Mouse (Mus musculus) embryonic stem cell, embryonic (primary cell): Measurements from ENCODE around the gene Lmbrd2.

ENCODE experiments used
- CTCF ChIA-PET, 4 experiments: fragments of 300-600 bp in 2 of 4; fragments of 350-600 bp in 2 of 4; sonication (Branson Sonifier 250); formaldehyde crosslinking; loops; one replicate each; lab custom pipeline; 2022; ENCODE audit warnings: inconsistent platforms in 2 of 4; lab: Charles Lee
- POLR2A ChIA-PET, 4 experiments: fragments of 300-600 bp in 2 of 4; fragments of 350-600 bp in 2 of 4; sonication (Branson Sonifier 250); formaldehyde crosslinking; loops; one replicate each; lab custom pipeline; 2022; ENCODE audit warnings: antibody characterized with exemption in 4 of 4, inconsistent platforms in 1 of 4; lab: Charles Lee

Lmbrd2 gene

DNA sequence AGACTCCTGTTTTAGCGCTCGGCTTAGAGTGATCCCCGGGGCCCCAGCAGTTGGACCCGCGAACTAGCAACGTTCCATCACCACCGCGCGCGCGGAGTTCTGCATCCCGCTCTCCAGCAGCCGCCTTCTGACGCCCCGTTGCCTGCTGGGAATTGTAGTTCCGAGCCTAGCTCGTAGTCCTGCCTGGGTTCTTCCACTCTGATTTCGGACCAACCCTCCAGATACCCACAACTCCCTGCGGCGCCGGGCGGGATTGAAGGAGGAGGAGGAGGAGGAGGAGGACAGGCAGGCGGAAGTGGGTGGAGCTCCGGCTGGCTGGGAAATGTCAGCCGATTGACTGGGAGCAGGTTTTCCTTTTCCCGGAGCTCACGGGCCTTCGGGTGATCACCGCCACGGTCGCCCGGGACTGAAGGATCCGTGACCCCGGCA, at the start of gene Lmbrd2:
TSS of gene Lmbrd2 (plus strand) at position 299 of the 429 bp plus-strand sequence.
- ChIA-PET POLR2A (interaction anchor here (0.6 to 3.3 kb wide), 60 partner anchors 8 to 1574 kb away, joined by 3 to 28 read pairs (median 4); partner anchors contain the start of genes Dnajc21 (in 1 of the 4), Nadk2 (in 1 of the 4), Rai14 (in 1 of the 4) and Skp2 (in 1 of the 4)), CTCF (interaction anchor here in 3 of 4 experiments (1.0 to 1.7 kb wide), 3 partner anchors 20 to 21 kb away, joined by 3 to 6 read pairs (median 4); no protein-coding TSS in a partner anchor)

DNA sequence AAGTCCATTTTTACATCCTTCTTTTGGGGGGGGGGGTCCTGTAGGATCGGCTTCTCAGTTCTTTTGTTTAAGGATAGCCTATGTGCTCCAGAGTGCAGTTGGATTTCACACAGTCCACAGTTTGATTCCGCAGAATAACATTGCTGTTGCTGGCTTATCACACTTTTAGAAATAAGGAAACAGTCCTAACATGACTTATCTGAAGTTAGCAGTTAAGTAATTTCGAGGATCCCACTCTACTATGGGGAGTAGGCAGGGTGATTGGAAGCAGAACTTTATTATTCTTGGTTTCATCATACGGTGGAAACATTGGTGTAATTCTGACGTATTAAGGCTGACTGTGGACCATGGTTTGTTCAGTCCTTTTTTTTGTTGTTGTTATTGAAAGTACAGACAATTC, 49.7 kb upstream of the Lmbrd2 start:
- ChIA-PET POLR2A (no interaction called here), CTCF (no interaction called here)

DNA sequence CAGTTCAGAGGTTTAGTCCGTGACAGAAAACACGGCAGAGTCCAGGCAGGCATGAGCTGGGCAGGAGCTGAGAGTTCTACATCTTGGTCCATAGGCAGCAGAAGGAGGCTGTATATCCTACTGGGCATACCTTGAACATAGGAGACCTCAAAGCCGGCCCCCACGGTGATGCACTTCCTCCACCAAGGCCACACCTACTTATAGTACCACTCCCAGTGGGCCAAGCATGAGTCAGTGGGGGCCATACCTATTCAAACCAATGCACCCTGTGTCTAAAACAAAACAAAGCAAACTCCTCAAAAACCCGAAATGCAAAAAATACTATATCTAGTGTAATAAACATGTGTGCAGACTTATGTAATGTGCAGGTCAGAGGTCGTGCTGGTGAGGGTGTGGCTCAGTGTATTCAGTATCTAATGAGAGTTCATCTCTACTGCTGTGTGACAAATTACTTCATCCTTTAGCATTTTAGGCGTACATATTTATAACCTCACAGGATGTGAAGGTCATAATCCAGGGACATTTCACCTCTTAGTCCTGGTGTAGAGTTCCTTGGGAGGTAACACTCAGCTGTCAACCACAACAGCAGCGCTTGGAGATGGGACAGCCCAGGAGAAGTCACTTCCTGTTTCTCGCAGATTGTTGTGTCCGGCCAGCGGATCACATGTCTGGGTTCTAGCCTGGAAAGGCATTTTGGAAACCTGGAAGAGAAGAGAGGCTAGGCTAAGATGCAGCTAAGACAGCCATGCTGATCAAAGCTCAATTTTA, 46.6 kb upstream of the Lmbrd2 start:
- CTCF ChIA-PET, result interaction anchor here in 1 of 4 experiments (0.6 to 0.8 kb wide), 2 partner anchors 23 to 26 kb away, joined by 3 to 8 read pairs; partner anchors contain the start of gene Nadk2
- POLR2A ChIA-PET, result interaction anchor here (0.7 to 3.2 kb wide), 24 partner anchors 8 to 397 kb away, joined by 3 to 26 read pairs (median 4); partner anchors contain the start of genes Nadk2 (in 3 of the 4) and Lmbrd2 (in 2 of the 4)

DNA sequence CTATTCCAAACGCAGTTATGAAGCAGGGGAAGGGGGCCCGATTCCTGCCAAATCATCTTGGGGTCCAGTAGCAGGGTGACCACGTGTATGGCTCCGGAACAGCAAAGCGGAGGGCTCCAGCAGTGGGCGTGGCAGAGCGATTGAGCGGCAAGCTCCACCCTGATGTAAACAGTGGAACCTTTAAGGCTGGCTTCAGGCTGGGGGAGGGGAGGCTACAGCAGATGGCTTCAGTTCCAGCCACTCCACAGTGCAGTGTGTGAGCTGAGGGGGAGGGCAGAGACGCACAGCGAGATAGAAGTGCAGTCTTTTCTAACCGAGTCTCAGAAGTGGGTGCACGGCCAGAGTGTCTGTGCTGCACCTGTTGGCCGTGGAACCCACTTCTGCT, 46.0 kb upstream of the Lmbrd2 start:
- ChIA-PET POLR2A (interaction anchor here (0.7 to 3.2 kb wide), 25 partner anchors 8 to 397 kb away, joined by 3 to 26 read pairs (median 4); partner anchors contain the start of genes Nadk2 (in 3 of the 4) and Lmbrd2 (in 2 of the 4)), CTCF (interaction anchor here in 1 of 4 experiments (0.5 to 0.6 kb wide), 2 partner anchors 23 to 1320 kb away, joined by 3 to 8 read pairs; partner anchors contain the start of gene Nadk2)

DNA sequence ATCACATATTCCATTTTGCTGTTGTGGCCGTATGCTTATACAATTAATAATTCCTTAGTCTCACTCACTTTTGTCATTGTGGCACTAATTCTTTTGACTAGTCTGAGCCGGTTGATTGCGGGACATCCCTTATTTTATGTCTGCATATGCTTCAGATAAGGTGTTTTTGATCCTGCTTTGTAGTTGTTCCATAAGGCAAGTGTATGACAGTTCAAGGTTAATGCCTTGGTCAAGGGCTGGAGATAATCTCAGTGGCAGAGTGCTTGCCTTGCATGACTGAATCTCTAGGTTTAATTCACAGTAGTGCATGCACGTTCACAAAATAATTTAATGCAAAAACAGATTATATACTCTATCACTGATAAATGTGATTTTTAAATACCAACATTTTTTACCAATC, 43.5 kb upstream of the Lmbrd2 start:
- CTCF ChIA-PET, result no interaction called here
- POLR2A ChIA-PET, result interaction anchor here in 2 of 4 experiments (0.6 to 1.5 kb wide), 3 partner anchors 9 to 1569 kb away, joined by 3 to 9 read pairs (median 4); no protein-coding TSS in a partner anchor

DNA sequence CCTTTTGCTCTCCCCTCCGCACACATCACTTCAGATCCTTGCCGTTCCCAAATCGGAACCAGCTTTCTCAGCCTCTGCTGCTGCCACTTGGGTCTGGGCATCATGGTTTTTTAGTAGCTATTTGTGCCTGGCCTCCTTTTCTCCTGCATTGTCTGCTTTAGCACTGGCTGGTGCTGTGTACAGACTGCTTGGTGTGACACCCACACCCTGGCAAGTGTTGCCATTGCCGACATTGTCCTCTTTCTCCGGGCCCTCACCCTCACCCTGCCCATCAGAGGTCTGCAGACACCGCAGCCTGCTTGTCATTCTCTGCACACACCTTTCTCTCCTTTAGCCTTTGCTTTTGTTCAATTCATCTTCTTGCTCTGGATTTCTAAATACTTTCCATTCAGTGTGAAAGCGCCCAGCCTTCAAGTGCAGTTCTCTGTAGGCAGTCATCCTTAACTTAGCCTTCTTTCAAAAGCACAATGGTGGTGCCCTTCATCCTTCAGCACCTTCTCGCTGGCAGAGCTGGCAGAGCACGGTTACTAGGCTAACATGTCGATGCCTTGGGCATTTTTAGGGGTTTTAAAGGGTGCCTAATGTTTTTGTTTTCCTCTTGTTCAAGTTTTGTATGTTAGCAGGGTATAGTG, 39.8 kb upstream of the Lmbrd2 start:
- POLR2A ChIA-PET, result interaction anchor here in 2 of 4 experiments (0.6 to 3.9 kb wide), 5 partner anchors 8 to 40 kb away, joined by 3 to 23 read pairs (median 3); partner anchors contain the start of gene Lmbrd2 (in 1 of the 2)
- CTCF ChIA-PET, result interaction anchor here in 2 of 4 experiments (0.8 to 1.1 kb wide), 2 partner anchors 20 kb away, joined by 3 read pairs; no protein-coding TSS in a partner anchor

DNA sequence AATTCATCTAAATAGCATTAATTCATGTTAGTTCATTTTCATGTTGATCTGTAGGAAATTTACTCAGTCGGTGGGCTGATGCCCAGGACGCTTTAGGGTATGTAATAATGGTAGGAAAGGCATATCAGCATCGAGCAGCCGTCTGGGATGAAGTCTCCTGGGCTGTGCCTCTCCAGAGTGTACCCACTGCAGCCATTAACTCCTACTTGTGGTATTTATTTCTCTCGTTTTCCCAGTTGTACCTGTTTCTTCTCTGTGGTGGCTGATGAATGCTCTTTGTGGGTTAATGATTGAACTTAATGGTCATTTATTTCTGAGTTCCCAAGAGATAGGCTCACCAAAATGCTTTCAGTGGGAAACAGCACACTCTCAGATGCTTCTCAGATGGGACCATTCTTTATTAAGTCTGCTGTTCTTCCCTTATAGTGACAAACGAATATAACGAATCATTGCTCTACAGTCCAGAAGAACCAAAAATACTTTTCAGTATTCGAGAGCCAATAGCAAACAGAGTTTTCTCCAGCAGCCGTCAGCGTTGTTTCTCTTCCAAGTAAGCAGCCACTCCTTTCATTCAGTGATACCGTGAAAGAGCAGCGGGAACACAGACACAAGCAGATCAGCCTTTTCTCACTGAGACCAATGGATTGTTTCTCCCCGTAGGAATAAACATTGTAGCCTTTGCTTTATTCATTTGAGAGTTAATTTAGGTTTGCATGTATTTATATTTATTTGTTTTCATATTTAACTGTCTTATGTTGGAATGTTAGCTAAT, 33.9 kb upstream of the Lmbrd2 start:
- ChIA-PET POLR2A (no interaction called here), CTCF (interaction anchor here in 1 of 4 experiments (0.6 kb wide), 1 partner anchor 480 kb away, joined by 3 read pairs; no protein-coding TSS in a partner anchor)

DNA sequence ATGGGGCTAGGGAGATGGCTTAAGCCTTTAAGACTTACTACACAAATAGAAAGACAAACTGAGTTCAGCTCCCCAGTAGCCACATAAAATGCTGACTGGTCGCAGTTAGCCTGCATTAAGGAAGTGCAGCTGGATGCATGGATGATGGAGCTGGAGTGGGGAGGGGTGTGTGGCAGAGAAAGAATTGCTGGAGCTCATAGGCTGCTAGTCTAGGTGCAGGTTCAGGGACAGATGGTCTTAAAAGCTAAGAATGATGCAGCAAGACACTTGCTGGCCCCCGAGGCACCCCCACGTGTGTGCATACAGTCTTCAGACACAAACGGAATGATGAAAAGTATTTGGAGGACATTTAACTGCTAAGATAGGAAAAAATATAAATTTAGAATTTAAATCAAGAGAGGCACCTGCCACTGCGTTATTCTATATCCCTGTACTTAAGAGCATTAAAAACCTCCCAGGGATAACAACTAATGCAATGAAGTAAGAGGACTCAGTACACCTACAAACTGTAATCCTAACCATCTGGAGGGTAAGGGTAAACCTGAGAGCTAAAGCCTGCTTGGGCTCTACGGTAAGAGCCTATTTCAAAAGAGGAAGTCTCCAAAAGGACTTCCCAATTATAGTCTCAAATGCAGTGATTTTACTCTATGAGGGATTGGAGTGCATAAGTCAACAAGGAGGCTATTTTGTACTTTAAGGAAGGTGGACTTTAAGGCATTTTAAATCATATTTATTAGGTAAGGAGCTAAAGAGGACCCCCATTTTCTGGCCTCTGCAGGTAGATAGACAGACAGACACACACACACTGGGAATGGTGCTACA, 29.6 kb upstream of the Lmbrd2 start:
- ChIA-PET CTCF (interaction anchor here in 2 of 4 experiments (1.2 to 2.3 kb wide), 3 partner anchors 9 to 22 kb away, joined by 4 to 7 read pairs (median 5); no protein-coding TSS in a partner anchor), POLR2A (interaction anchor here in 3 of 4 experiments (0.5 to 2.1 kb wide), 16 partner anchors 9 to 97 kb away, joined by 3 to 10 read pairs (median 4); partner anchors contain the start of genes Lmbrd2 (in 1 of the 3) and Nadk2 (in 1 of the 3))

DNA sequence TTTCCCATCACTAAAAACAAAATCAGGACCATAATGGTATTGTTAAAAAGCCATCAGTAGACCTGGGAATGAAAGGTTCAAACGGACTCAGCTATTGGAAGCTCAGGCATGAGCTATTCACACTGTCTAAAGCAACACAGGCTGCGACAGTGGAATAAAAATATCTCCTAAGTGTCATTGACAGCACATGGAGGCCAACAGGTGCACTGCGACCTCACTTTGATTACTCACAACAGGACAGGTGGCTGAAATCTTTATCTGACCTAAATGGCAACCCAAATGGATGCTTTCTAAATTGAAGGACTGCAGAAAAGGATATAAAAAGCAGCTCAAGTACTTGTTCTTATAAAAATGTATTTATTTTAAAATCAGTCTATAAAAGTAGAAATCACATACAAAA, 28.7 kb upstream of the Lmbrd2 start:
- CTCF ChIA-PET, result interaction anchor here in 2 of 4 experiments (1.2 to 2.3 kb wide), 4 partner anchors 9 to 21 kb away, joined by 4 to 7 read pairs (median 6); no protein-coding TSS in a partner anchor
- POLR2A ChIA-PET, result interaction anchor here in 3 of 4 experiments (0.6 to 2.1 kb wide), 18 partner anchors 8 to 97 kb away, joined by 3 to 10 read pairs (median 5); partner anchors contain the start of genes Lmbrd2 (in 1 of the 3) and Nadk2 (in 1 of the 3)

DNA sequence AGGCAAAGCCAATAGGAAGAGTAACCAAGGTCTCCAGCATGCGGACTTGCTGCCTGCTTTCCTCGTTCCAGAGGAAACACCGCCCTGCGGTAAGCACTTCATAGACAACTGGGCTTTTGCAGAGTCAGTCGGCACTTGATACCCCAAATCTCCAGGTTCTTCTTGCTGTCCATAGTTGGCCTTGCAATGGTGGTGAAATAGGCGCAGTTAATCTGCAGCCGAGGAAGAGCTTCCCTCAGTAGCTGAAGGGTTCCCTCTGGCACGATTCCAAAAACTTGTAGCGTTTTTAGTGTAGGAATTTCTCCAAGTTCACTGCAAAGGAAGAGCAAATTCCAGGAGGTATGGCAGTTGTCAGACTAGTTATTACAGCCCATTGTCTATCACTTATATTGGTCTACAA, 26.8 kb upstream of the Lmbrd2 start:
- ChIA-PET POLR2A (interaction anchor here in 2 of 4 experiments (1.1 to 1.7 kb wide), 4 partner anchors 8 to 27 kb away, joined by 3 to 6 read pairs (median 4); partner anchors contain the start of gene Lmbrd2 (in 2 of the 2)), CTCF (no interaction called here)

DNA sequence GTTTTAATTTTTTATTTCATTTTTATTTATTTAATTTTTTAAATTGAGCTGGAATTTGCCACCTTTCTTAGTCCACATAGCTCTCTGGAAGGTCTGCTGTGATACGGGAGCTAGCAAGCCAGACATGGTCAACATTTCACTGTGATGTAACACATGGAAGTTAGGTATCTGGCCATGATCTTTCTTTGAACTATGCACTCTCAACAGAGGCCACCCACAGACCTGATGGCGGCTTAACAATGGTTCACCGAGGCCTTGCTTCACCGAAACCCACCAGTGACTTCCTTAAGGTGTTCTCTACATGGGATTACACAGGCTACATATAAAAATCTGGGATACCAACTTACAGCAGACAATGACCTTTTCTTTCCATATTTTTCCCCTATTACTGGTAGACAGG, 26.2 kb upstream of the Lmbrd2 start:
- POLR2A ChIA-PET, result interaction anchor here in 1 of 4 experiments (1.1 to 1.6 kb wide), 3 partner anchors 9 to 26 kb away, joined by 3 to 5 read pairs (median 4); partner anchors contain the start of gene Lmbrd2
- CTCF ChIA-PET, result no interaction called here

DNA sequence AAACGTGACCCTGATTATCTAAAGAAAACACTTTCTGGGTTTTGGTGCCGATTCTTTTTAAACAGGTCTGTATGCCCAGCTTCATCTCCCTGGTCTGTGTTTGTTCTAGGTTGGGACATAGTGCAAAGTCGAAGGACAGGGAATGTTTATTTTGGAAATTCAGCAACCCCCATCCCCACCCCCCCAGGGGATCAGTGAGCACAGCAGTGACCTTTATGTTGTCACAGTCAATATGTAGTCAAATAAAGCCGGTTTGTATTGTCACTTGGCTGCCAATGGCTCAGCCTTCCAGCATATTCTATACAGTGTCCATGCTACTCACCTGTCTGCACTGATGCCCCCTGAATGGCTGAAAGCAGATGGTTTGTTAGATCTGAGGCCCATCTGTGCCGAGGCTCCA, 25.8 kb upstream of the Lmbrd2 start:
- ChIA-PET POLR2A (interaction anchor here in 1 of 4 experiments (1.1 to 1.6 kb wide), 2 partner anchors 9 kb away, joined by 4 to 5 read pairs; no protein-coding TSS in a partner anchor), CTCF (no interaction called here)

DNA sequence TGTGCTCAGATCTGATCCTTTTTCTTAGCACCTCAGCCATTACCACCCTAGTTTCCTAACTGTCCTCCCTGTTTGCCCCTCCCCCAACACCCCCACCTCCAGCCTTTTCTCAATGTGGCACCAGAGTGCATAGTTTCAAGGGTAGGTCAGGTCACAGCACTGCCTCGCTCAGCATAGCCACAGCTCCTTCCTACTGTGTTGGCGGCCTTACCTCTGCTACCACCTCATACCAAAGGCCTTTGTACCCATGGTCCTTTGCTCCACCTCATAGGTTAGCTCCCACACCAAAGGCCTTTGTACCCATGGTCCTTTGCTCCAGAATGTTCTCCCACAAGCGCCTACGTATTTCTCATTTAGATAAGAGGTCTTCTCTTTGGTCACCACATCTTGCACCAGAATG, 21.5 kb upstream of the Lmbrd2 start:
- CTCF ChIA-PET, result interaction anchor here in 2 of 4 experiments (0.9 to 1.8 kb wide), 3 partner anchors 22 to 136 kb away, joined by 3 to 6 read pairs (median 5); partner anchors contain the start of gene Lmbrd2 (in 1 of the 2)
- POLR2A ChIA-PET, result interaction anchor here in 2 of 4 experiments (0.6 to 1.4 kb wide), 4 partner anchors 11 to 491 kb away, joined by 3 to 4 read pairs (median 4); no protein-coding TSS in a partner anchor

DNA sequence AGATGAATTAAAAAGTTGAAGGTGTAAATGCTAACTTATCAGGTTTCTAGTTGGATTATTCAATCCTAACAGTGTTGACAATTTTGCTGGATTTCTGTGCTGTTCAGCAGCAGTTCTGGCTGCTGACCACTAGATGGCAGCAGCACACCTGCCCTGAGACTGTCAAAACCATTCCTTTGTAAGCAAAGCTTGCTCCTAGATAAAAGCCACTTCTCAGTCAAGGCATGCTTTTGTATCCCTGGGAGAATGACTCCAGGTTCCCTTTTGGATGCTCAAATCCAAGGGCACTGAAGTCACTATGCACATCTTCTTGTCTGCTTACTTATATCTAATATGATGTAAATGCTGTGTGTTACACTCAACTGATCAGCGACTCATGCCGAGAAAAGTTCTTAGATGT, 20.3 kb upstream of the Lmbrd2 start:
- ChIA-PET POLR2A (interaction anchor here (0.6 to 1.4 kb wide), 11 partner anchors 9 to 1172 kb away, joined by 3 to 5 read pairs (median 3); partner anchors contain the start of gene Lmbrd2 (in 1 of the 4)), CTCF (interaction anchor here (0.5 to 1.8 kb wide), 33 partner anchors 9 to 1357 kb away, joined by 3 to 9 read pairs (median 4); partner anchors contain the start of genes Lmbrd2 (in 2 of the 4) and Spef2 (in 2 of the 4))

DNA sequence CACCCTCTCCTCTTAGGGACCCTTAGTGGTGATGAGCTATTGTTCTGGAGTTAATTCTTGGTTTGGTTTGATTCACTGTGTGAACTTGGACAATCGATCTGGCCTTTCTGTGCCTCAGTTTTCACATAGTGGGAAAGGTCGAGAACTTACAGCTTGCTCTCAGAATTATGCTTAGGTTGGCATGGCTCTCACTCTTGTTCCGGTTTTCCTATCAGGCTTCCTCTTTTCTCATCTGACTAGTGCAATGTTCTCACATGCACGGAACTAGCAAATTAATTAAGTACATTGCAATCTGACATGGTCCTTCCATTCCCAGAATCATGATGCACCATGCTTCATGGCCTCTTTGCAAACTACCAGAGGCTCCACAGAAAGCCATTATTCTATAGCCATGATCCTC, 17.4 kb upstream of the Lmbrd2 start:
- CTCF ChIA-PET, result no interaction called here
- POLR2A ChIA-PET, result interaction anchor here in 2 of 4 experiments (1.2 to 3.0 kb wide), 6 partner anchors 8 to 18 kb away, joined by 3 to 16 read pairs (median 6); partner anchors contain the start of gene Lmbrd2 (in 2 of the 2)

DNA sequence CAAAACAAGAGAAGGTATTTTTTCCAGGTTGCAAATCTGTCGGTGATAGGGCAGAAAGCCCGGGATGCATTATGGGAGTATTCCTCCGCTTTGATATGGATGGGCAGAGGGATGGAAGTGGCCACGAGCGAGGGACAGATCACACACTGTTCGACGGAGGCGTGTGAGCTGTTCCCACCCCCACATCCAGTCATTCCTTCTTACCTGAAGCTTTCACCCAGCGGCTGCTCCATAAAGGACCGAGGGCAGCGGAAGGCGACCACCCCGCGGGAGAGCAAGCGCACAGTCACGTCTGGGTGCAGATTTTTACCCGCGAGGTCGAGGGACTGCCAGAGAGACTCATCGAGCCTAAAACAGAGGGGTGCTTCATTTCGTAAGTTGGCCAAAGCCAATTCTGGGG, 15.5 kb upstream of the Lmbrd2 start:
- ChIA-PET CTCF (interaction anchor here in 2 of 4 experiments (0.8 to 1.9 kb wide), 3 partner anchors 12 to 400 kb away, joined by 3 to 6 read pairs (median 3); no protein-coding TSS in a partner anchor), POLR2A (interaction anchor here in 2 of 4 experiments (1.0 to 3.0 kb wide), 13 partner anchors 8 to 65 kb away, joined by 3 to 18 read pairs (median 5); partner anchors contain the start of genes Lmbrd2 (in 2 of the 2) and Nadk2 (in 2 of the 2))
